Mouse (Mus musculus): Measurements from ENCODE around the gene Optn. TPM values are rescaled to one million over a fixed set of nuclear protein-coding genes. Genes with fewer than 3 reads are reported as not detected.

Optn gene
- polyA plus RNA-seq, 1 experiment from 2014 or later, result 17.0 TPM

DNA sequence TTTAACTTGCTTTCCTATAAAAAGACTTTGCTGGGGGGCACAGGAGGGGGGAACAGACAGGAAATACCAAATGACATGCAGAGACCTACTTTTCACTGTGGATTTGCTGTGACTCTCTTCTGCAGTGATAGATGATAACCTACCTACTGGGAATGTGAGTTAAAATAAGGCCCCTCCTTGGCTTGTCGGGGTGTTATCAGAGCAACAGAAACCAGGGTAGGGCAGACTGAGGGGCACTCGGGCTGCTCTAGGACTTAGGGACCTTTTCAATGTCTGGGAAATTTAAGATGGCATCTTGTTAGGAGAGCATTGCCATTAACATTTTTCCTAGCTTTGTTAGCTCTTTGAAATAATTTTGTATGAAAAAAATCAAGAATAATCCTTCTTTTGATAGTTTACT is 40.6 kb downstream of the Optn start:
- Histone ChIP-seq H3K4me3 (ENCODE audit: low read depth, low read length) (no peak overlapping the region), H3K9ac (ENCODE audit: low read length) (no peak overlapping the region), H3K4me1 (replicated peaks; ENCODE audit: control insufficient read depth, insufficient read depth) (no peaks in the 10 kb centered on the region), H3K27ac (replicated peaks) (no peak overlapping the region), H3K4me2 (replicated peaks; ENCODE audit: low read depth) (no peak overlapping the region), H3K9me3 (ENCODE audit: control insufficient read depth, low read length) (no peaks in the 10 kb centered on the region), H3K27me3 (ENCODE audit: control insufficient read depth, insufficient read depth, low read length) (no peaks in the 10 kb centered on the region), H3K36me3 (ENCODE audit: control insufficient read depth, insufficient read depth, low read length) (no peaks in the 10 kb centered on the region)
- ATAC-seq (ENCODE audit: low FRiP score, low TSS enrichment) (no peak), DNase-seq (ENCODE audit: low spot score) (no peak)
- TF ChIP-seq CTCF (IDR thresholded peaks at IDR 0.05; ENCODE audit: low read depth), result no peak
- TF ChIP-seq EP300 (optimal IDR thresholded peaks at IDR 0.05), result no peak
- 49% methylated on average over 2 of the region's 2 CpGs for WGBS

- TF ChIP-seq CTCF (IDR thresholded peaks at IDR 0.05; ENCODE audit: low read depth) (no peak), EP300 (optimal IDR thresholded peaks at IDR 0.05) (no peak)
These were observed 44.1 kb downstream of the Optn start for GRCm38 (mm10) chr2:5019708-5020107.

GRCm38 (mm10) chr2:5016922-5017321 is 46.9 kb downstream of the Optn start:
- no peaks in the 10 kb centered on the region for H3K36me3 ChIP-seq (ENCODE audit: control insufficient read depth, insufficient read depth, low read length)
- WGBS, result 87% methylated on average over 7 of the region's 7 CpGs
- H3K4me1 ChIP-seq (replicated peaks; ENCODE audit: control insufficient read depth, insufficient read depth), result no peaks in the 10 kb centered on the region
- DNase-seq (ENCODE audit: low spot score) (no peak), ATAC-seq (ENCODE audit: low FRiP score, low TSS enrichment) (no peak)
- no peak overlapping the region for H3K27ac ChIP-seq (replicated peaks)
- no peak overlapping the region for H3K9ac ChIP-seq (ENCODE audit: low read length)
- no peak overlapping the region for H3K4me3 ChIP-seq (ENCODE audit: low read depth, low read length)
- no peak for TF ChIP-seq EP300 (optimal IDR thresholded peaks at IDR 0.05)
- TF ChIP-seq CTCF (IDR thresholded peaks at IDR 0.05; ENCODE audit: low read depth), result no peak
- no peak overlapping the region for H3K4me2 ChIP-seq (replicated peaks; ENCODE audit: low read depth)
- H3K27me3 ChIP-seq (ENCODE audit: control insufficient read depth, insufficient read depth, low read length), result no peaks in the 10 kb centered on the region
- H3K9me3 ChIP-seq (ENCODE audit: control insufficient read depth, low read length), result no peaks in the 10 kb centered on the region

More at GRCm38 (mm10) chr2:5019708-5020107, 44.1 kb downstream of the Optn start:
- no peak for ATAC-seq (ENCODE audit: low FRiP score, low TSS enrichment)
- H3K36me3 ChIP-seq (ENCODE audit: control insufficient read depth, insufficient read depth, low read length), result no peaks in the 10 kb centered on the region
- no peak overlapping the region for H3K4me2 ChIP-seq (replicated peaks; ENCODE audit: low read depth)
- H3K27ac ChIP-seq (replicated peaks), result no peak overlapping the region
- 63% methylated on average over 1 of the region's 1 CpGs for WGBS
- H3K27me3 ChIP-seq (ENCODE audit: control insufficient read depth, insufficient read depth, low read length), result no peaks in the 10 kb centered on the region
- no peak overlapping the region for H3K4me3 ChIP-seq (ENCODE audit: low read depth, low read length)
- no peak for DNase-seq (ENCODE audit: low spot score)
- no peaks in the 10 kb centered on the region for H3K4me1 ChIP-seq (replicated peaks; ENCODE audit: control insufficient read depth, insufficient read depth)
- no peaks in the 10 kb centered on the region for H3K9me3 ChIP-seq (ENCODE audit: control insufficient read depth, low read length)
- H3K9ac ChIP-seq (ENCODE audit: low read length), result no peak overlapping the region

DNA sequence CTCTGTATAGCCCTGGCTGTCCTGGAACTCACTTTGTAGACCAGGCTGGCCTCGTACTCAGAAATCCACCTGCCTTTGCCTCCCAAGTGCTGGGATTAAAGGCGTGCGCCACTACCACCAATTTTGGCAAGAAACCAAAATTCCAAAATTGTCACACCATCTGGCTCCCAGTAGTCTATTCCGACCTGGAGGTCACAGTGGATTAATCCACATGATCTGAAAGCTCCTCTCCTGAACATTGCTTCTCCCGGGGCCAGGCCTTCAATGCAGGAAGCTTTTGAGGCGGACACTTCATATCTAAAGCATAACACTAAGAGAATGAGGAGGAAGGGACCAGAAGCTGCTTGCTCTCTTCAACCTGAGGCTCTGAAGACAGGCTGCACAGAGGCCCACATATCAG is 48.3 kb downstream of the Optn start:
- no peak overlapping the region for H3K4me3 ChIP-seq (ENCODE audit: low read depth, low read length)
- DNase-seq (ENCODE audit: low spot score), result no peak
- ATAC-seq (ENCODE audit: low FRiP score, low TSS enrichment), result no peak
- no peaks in the 10 kb centered on the region for H3K27me3 ChIP-seq (ENCODE audit: control insufficient read depth, insufficient read depth, low read length)
- TF ChIP-seq CTCF (IDR thresholded peaks at IDR 0.05; ENCODE audit: low read depth) (no peak), EP300 (optimal IDR thresholded peaks at IDR 0.05) (no peak)
- H3K4me2 ChIP-seq (replicated peaks; ENCODE audit: low read depth), result no peak overlapping the region
- 79% methylated on average over 6 of the region's 6 CpGs for WGBS
- no peaks in the 10 kb centered on the region for H3K9me3 ChIP-seq (ENCODE audit: control insufficient read depth, low read length)
- H3K36me3 ChIP-seq (ENCODE audit: control insufficient read depth, insufficient read depth, low read length), result no peaks in the 10 kb centered on the region
- H3K4me1 ChIP-seq (replicated peaks; ENCODE audit: control insufficient read depth, insufficient read depth), result no peaks in the 10 kb centered on the region
- no peak overlapping the region for H3K9ac ChIP-seq (ENCODE audit: low read length)
- H3K27ac ChIP-seq (replicated peaks), result no peak overlapping the region

GRCm38 (mm10) chr2:5014616-5015015 is 49.2 kb downstream of the Optn start:
- TF ChIP-seq EP300 (optimal IDR thresholded peaks at IDR 0.05) (no peak), CTCF (IDR thresholded peaks at IDR 0.05; ENCODE audit: low read depth) (no peak)
- 58% methylated on average over 7 of the region's 7 CpGs for WGBS
- ATAC-seq (ENCODE audit: low FRiP score, low TSS enrichment), result no peak

DNA sequence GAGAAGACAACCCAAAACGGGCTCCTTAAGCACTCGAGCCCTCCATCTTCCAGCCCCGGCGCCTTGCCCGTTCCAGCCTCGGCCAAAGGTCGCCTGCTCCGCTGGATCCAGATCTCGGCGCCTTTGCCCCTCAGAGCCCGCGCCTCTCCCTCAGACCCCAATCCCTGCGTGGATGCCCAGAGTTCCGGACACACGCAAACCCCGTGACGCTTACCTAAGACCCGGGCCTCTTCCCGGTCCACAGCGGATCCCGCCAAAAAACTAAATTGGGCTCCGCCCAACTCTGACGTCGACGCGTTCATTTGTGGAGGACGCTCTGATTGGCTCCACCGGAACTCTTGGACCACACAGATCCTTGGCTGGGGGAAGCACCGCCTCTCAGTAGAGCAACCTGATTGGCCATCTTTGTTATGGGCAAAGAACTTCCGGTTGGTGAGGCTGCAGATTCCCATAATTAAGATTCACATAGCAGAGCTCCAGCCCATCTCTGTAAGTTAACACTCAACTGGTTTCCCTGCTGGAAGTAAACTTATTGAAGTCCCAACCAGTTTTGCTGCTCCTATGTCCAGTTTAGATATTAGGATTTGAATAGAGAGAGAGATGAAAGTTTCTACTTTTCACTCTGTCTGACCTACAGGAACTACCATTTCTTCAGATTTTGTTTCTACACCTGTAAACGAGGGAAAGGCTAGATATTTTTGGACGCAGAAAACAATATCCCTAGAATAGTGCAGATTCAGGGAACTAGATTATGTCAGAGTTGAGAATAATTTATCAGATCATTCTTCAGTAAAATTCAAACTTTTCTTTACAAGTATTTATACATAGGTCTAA is 51.1 kb downstream of the Optn start, which contains the start of gene Mcm10:
Gene Mcm10 (minus strand): TSS at position 301 of the 834 bp plus-strand sequence.
- H3K4me2 ChIP-seq (replicated peaks; ENCODE audit: low read depth), result peak within 1 kb of the TSS; percentile 56
- H3K9me3 ChIP-seq (ENCODE audit: control insufficient read depth, low read length), result no peaks in the 10 kb centered on the region
- H3K36me3 ChIP-seq (ENCODE audit: control insufficient read depth, insufficient read depth, low read length), result 0 out of 2 replicates have a peak, but pooled peaks cover 2% of the 10 kb centered on the region
- DNase-seq (ENCODE audit: low spot score) (peak; percentile 94), ATAC-seq (ENCODE audit: low FRiP score, low TSS enrichment) (peak; percentile 98)
- H3K27ac ChIP-seq (replicated peaks), result peak within 1 kb of the TSS; percentile 26; the same call in 1 of the 2 replicates
- no peaks in the 10 kb centered on the region for H3K27me3 ChIP-seq (ENCODE audit: control insufficient read depth, insufficient read depth, low read length)
- no peak within 1 kb of the TSS for H3K9ac ChIP-seq (ENCODE audit: low read length)
- peak within 1 kb of the TSS; percentile 55 for H3K4me3 ChIP-seq (ENCODE audit: low read depth, low read length)
- 3% methylated on average over 32 of the region's 32 CpGs for WGBS
- TF ChIP-seq EP300 (optimal IDR thresholded peaks at IDR 0.05) (no peak), CTCF (IDR thresholded peaks at IDR 0.05; ENCODE audit: low read depth) (no peak)
- H3K4me1 ChIP-seq (replicated peaks; ENCODE audit: control insufficient read depth, insufficient read depth), result no peaks in the 10 kb centered on the region

More at GRCm38 (mm10) chr2:5014616-5015015, 49.2 kb downstream of the Optn start:
- Histone ChIP-seq H3K4me3 (ENCODE audit: low read depth, low read length) (no peak overlapping the region), H3K4me1 (replicated peaks; ENCODE audit: control insufficient read depth, insufficient read depth) (no peaks in the 10 kb centered on the region), H3K4me2 (replicated peaks; ENCODE audit: low read depth) (no peak overlapping the region), H3K27ac (replicated peaks) (no peak overlapping the region), H3K9me3 (ENCODE audit: control insufficient read depth, low read length) (no peaks in the 10 kb centered on the region), H3K9ac (ENCODE audit: low read length) (no peak overlapping the region), H3K36me3 (ENCODE audit: control insufficient read depth, insufficient read depth, low read length) (no peaks in the 10 kb centered on the region), H3K27me3 (ENCODE audit: control insufficient read depth, insufficient read depth, low read length) (no peaks in the 10 kb centered on the region)
- no peak for DNase-seq (ENCODE audit: low spot score)
